ENCODE assay signal across 7 mouse cellular contexts in the genomic region with DNA sequence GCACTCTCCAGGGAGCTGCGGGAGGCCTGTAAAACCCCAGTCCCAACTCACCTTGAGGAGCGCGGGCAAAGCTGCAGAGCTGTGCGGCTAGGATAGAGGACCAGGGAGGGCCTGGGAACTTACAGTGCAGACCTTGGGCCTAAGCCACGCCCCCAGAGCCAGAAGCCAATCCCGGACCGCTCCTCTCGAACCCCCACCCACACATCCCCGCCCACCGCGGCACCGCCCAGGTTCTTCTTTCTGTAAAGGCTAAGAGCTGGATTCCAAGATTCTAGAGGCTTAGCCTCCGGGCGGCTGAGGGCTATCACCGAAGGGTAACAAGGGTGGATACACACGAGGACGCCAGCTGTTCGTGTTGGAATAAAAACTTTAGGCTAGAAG. TPM values are rescaled to one million over a fixed set of nuclear protein-coding genes. Genes with fewer than 3 reads are reported as not detected.
DNase-seq lines count a peak whose midpoint lies in the region; ATAC-seq lines count a peak whose summit lies in the region.

A gene (minus strand): TSS at position 104 of the 381 bp plus-strand sequence.

- H3K9me3 ChIP-seq in intestine, embryonic 16.5 days (ENCODE audit: control insufficient read depth, low read length) = no peaks in the 10 kb centered on the region
- no peaks in the 10 kb centered on the region for H3K9me3 ChIP-seq in midbrain, embryonic 11.5 days (ENCODE audit: control insufficient read depth, low read length)

- peak within 1 kb of the TSS; percentile 95 for H3K27ac ChIP-seq in intestine, embryonic 16.5 days (ENCODE audit: low read length)
- H3K27ac ChIP-seq in midbrain, embryonic 11.5 days (ENCODE audit: low read depth, low read length) = no peak within 1 kb of the TSS

- peaks cover 43% of the 10 kb centered on the region for H3K4me1 ChIP-seq in intestine, embryonic 16.5 days (ENCODE audit: control insufficient read depth, insufficient read depth, low read length)
- H3K4me1 ChIP-seq in midbrain, embryonic 11.5 days (ENCODE audit: control insufficient read depth, insufficient read depth, low read length) = peaks cover 5% of the 10 kb centered on the region; the same call in 1 of the 2 replicates

- H3K36me3 ChIP-seq in intestine, embryonic 16.5 days (ENCODE audit: control insufficient read depth, insufficient read depth, low read length) = 0 out of 2 replicates have a peak, but pooled peaks cover 3% of the 10 kb centered on the region
- H3K36me3 ChIP-seq in midbrain, embryonic 11.5 days (ENCODE audit: control insufficient read depth, insufficient read depth, low read length) = no peaks in the 10 kb centered on the region

- intact Hi-C loops in left cerebral cortex, postnatal 36 days (cut with DNase I) = loop anchor here (1.0 to 5.0 kb wide), 2 partner anchors 32 to 93 kb away; a partner anchor contains a TSS

- H3K4me2 ChIP-seq in intestine, embryonic 16.5 days (ENCODE audit: low read depth, low read length) = peak within 1 kb of the TSS; percentile 95
- peak within 1 kb of the TSS; percentile 92 for H3K4me2 ChIP-seq in midbrain, embryonic 11.5 days

- H3K4me3 ChIP-seq in intestine, embryonic 16.5 days (ENCODE audit: low read length) = peak within 1 kb of the TSS; percentile 71
- peak within 1 kb of the TSS; percentile 43 for H3K4me3 ChIP-seq in midbrain, embryonic 11.5 days (ENCODE audit: low read depth, low read length)

- WGBS in intestine, embryonic 16.5 days = under 1% methylated on average over 18 of the region's 18 CpGs
- under 1% methylated on average over 18 of the region's 18 CpGs for WGBS in midbrain, embryonic 11.5 days

- DNase-seq in adrenal gland, adult 8-10 months = peak; percentile 94
- peak; percentile 94 for DNase-seq in embryo, embryonic 9.5 days (ENCODE audit: extremely low spot score)
- peak; percentile 96 to 98 for DNase-seq in gastrocnemius, postnatal 4 days (ENCODE audit: low spot score in 2 of 2)
- peak; percentile 88 for DNase-seq in left cerebral cortex, postnatal 36 days (ENCODE audit: low spot score in 2 of 2)
- DNase-seq in midbrain, embryonic 11.5 days (ENCODE audit: low spot score, missing footprints) = peak; percentile 99
- DNase-seq in skeletal muscle tissue, adult 2 months (ENCODE audit: low read depth, low spot score) = peak; percentile 96

- peak within 1 kb of the TSS; percentile 75 for H3K9ac ChIP-seq in intestine, embryonic 16.5 days (ENCODE audit: low read depth, low read length)
- H3K9ac ChIP-seq in midbrain, embryonic 11.5 days (ENCODE audit: low read length) = peak within 1 kb of the TSS; percentile 52

- no peaks in the 10 kb centered on the region for H3K27me3 ChIP-seq in intestine, embryonic 16.5 days (replicated peaks; ENCODE audit: control insufficient read depth, insufficient read depth, low read length)
- no peaks in the 10 kb centered on the region; the same call in 1 of the 2 replicates for H3K27me3 ChIP-seq in midbrain, embryonic 11.5 days (ENCODE audit: control insufficient read depth, insufficient read depth, low read length)

- ATAC-seq in intestine, embryonic 16.5 days = peak; percentile 94
- peak; percentile 93 for ATAC-seq in midbrain, embryonic 11.5 days (ENCODE audit: low FRiP score)

RNA-seq across cellular contexts. Expression of the gene that starts here (rescaled TPM):
- total RNA-seq in adrenal gland, adult 8-10 months (2022) = 1 to 10 TPM; 4.9 to 9.6 (median 8.3) TPM
- 10 to 100 TPM; 23.1 to 27.4 TPM for total RNA-seq in gastrocnemius, postnatal 4 days (2021)
- 14.7 and 15.1 TPM in 2 replicates for polyA plus RNA-seq in intestine, embryonic 16.5 days (2015; fragmentation: Nextera tagmentation; extraction: Ambion mirVana)
- 1 to 10 TPM; 5.5 to 8.3 TPM for total RNA-seq in left cerebral cortex, postnatal 36 days (2021)
- 2.2 and 2.5 TPM in 2 replicates for polyA plus RNA-seq in midbrain, embryonic 11.5 days (2014; fragmentation: Nextera tagmentation; extraction: Ambion mirVana)
